Mouse (Mus musculus) ES-E14 (cell line): Measurements from ENCODE around the gene Cpvl. TPM values are rescaled to one million over a fixed set of nuclear protein-coding genes. Genes with fewer than 3 reads are reported as not detected.

ENCODE experiments used
- DNase-seq: peaks from one replicate; pipeline ENCODE4 v3.0.0-alpha.2; 2013; ENCODE audit warnings: low read depth, low spot score
- H3K27ac ChIP-seq: 2 replicates; pipeline ENCODE4 v1.5.1; 2012; ENCODE audit warnings: low read depth, mild to moderate bottlenecking, low read length, moderate library complexity, mixed read lengths; ENCODE audit not compliant: poor library complexity, insufficient read depth, severe bottlenecking
- H3K36me3 ChIP-seq: 2 replicates; pipeline ENCODE4 v1.6.1; 2012; ENCODE audit warnings: mild to moderate bottlenecking, low read length, moderate library complexity, mixed read lengths; ENCODE audit not compliant: control insufficient read depth, poor library complexity, insufficient read depth, severe bottlenecking
- H3K4me1 ChIP-seq, 2 experiments: fragments of 150-350 bp in 1 of 2; sonication (generic) in 1 of 2; 2 replicates each; pipeline ENCODE4 v1.6.1; 2012; ENCODE audit warnings: low read length in 2 of 2, mild to moderate bottlenecking in 1 of 2, mixed read lengths in 1 of 2; ENCODE audit not compliant: control insufficient read depth in 2 of 2, insufficient read depth in 2 of 2, poor library complexity in 1 of 2
- H3K4me3 ChIP-seq, 2 experiments: fragments of 150-350 bp in 1 of 2; sonication (generic) in 1 of 2; 2 replicates each; pipeline ENCODE4 v1.5.1; 2012; ENCODE audit warnings: low read length in 2 of 2, low read depth in 1 of 2, mild to moderate bottlenecking in 1 of 2, mixed read lengths in 1 of 2; ENCODE audit not compliant: insufficient read depth in 1 of 2, poor library complexity in 1 of 2, severe bottlenecking in 1 of 2
- H3K9ac ChIP-seq: 2 replicates; pipeline ENCODE4 v1.6.1; 2012; ENCODE audit warnings: low read depth, mild to moderate bottlenecking, low read length, mixed read lengths; ENCODE audit not compliant: poor library complexity, insufficient read depth, severe bottlenecking
- H3K9me3 ChIP-seq: fragments of 150-350 bp; sonication (generic); 2 replicates; pipeline ENCODE4 v1.6.1; 2012; ENCODE audit warnings: low read depth, mild to moderate bottlenecking, low read length; ENCODE audit not compliant: control insufficient read depth, insufficient read depth
- CHD2 ChIP-seq: IDR thresholded peaks from 2 replicates; pipeline ENCODE4 v1.6.1; 2014; ENCODE audit warnings: mild to moderate bottlenecking, low read depth, low read length, inconsistent platforms
- HCFC1 ChIP-seq: IDR thresholded peaks from 2 replicates; pipeline ENCODE4 v1.6.1; 2012; ENCODE audit warnings: low read length, inconsistent platforms, borderline replicate concordance; ENCODE audit not compliant: insufficient read depth
- MAFK ChIP-seq: IDR thresholded peaks from 2 replicates; pipeline ENCODE4 v1.6.1; 2014; ENCODE audit warnings: mild to moderate bottlenecking, low read depth, low read length, inconsistent platforms; ENCODE audit not compliant: insufficient read depth
- ZC3H11A ChIP-seq: IDR thresholded peaks from 2 replicates; pipeline ENCODE4 v1.6.1; 2012; ENCODE audit warnings: low read depth, mild to moderate bottlenecking, inconsistent platforms, low read length, borderline replicate concordance
- ZNF384 ChIP-seq: IDR thresholded peaks from 2 replicates; pipeline ENCODE4 v1.6.1; 2012; ENCODE audit warnings: low read depth, low read length, inconsistent platforms
- in situ Hi-C, 2 experiments: fragments of 600-800 bp; cut with MboI; formaldehyde crosslinking; loops; one replicate each; pipeline ENCODE4 v1.15.1; 2025; ENCODE audit warnings: low sequenced_read_pairs in 2 of 2, inconsistent platforms in 1 of 2; ENCODE audit not compliant: unreplicated experiment in 2 of 2
- total RNA-seq: library from RNA; depleted of rRNA; stranded (reverse); fragments of 300-350 nt; gene quantifications from 2 replicates; pipeline ENCODE4 v1.2.3, GENCODE M21; 2012

Gene Cpvl
- total RNA-seq, 1 experiment = 0.40 TPM

DNA sequence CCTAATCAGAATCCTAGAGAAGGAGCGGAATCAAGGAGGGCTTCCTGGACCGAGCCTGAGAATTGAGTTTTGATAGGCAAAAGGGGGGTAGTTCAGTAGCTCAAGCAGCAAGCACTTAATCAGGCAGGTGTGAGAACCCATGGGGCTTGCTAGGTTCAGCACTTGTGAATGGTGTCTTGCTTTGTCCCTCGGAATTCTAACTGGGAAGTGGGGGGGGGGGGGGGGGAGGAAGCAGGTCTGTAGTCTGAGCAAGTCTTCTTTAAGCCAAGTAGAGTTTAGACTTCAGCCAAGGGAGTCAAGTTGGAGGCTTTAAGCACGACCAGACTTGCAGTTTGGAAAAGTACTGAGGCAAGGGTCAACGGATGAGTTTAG is 97.2 kb downstream of the Cpvl start:
- TF ChIP-seq ZNF384 = no peak
- no peak for TF ChIP-seq CHD2
- TF ChIP-seq HCFC1 = no peak
- TF ChIP-seq ZC3H11A = no peak
- TF ChIP-seq MAFK = no peak
- Histone ChIP-seq H3K9ac (no peak overlapping the region), H3K9me3 (no peaks in the 10 kb centered on the region), H3K4me3 (0 out of 4 replicates have a peak overlapping the region, but pooled peaks of 1 of the 2 experiments have one; percentile 20), H3K36me3 (no peaks in the 10 kb centered on the region), H3K27ac (no peak overlapping the region), H3K4me1 (peaks cover 6 to 7% of the 10 kb centered on the region in 2 experiments; a peak in 2 of 4 replicates)
- no peak for DNase-seq
- in situ Hi-C loops = no loop called here

DNA sequence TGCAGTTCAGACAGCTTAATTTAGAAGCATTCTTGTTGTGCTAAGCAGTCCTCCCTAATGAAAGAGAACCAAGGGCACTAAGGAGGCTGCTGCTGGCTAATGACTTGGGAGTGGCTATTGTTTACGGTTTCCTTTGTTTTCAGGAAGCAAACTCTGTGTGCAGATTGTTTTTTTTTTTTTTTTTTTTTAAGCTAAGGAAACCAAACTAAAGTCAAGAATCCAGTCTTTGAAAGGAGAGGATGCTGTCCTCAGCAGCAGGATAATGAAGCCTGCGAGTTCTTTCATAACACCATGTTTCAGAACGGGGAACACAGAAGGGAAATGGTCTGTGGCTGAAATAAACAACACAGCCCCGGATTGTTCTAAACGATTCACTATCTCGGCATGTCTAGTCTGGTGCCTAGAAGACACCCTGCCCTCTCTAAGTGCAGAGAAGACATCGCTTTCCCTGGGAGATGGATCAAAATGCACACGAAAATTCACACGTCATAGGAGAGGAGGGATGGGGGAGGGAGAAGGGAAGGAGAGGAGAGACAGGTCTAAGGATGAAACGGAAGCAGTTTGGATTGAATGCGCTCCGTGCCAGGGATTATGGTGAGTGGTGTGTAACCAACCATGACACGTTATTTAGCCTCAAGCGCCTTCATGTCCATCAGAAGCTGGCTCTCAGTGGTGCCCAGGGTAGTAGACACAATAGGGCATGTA is 97.8 kb downstream of the Cpvl start:
- DNase-seq = peak; percentile 24
- Histone ChIP-seq H3K4me3 (0 out of 4 replicates have a peak overlapping the region, but pooled peaks of 1 of the 2 experiments have one; percentile 20), H3K9ac (no peak overlapping the region), H3K4me1 (peaks cover 6 to 7% of the 10 kb centered on the region in 2 experiments; a peak in 2 of 4 replicates), H3K36me3 (no peaks in the 10 kb centered on the region), H3K27ac (no peak overlapping the region), H3K9me3 (no peaks in the 10 kb centered on the region)
- in situ Hi-C loops = no loop called here
- TF ChIP-seq MAFK (no peak), ZNF384 (peak; percentile 89), CHD2 (no peak)

DNA sequence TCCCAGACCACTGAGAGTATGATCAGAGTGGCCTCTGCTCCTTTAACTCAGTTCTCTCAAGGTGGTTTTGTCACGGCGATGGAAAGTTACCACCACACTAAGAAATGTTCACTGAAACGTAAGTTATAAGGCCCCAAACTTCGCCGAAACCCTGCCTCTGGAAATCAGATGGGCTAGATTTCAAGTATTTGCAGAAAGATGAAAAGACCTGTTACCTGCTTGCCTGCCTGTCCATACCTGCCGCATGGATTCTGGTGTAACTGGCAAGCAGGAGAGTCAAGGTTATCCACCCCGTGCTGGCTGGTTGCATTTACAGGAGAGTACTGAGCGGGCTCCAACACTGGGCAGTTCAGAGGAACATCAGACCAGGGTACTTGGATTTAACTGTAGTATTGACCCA is 98.9 kb downstream of the Cpvl start:
- Histone ChIP-seq H3K4me1 (peaks cover 6 to 7% of the 10 kb centered on the region in 2 experiments; a peak in 2 of 4 replicates), H3K27ac (no peak overlapping the region), H3K9me3 (no peaks in the 10 kb centered on the region), H3K36me3 (no peaks in the 10 kb centered on the region), H3K4me3 (no peak overlapping the region), H3K9ac (no peak overlapping the region)
- in situ Hi-C loops = no loop called here
- no peak for DNase-seq
- TF ChIP-seq HCFC1 (no peak), CHD2 (no peak), ZC3H11A (no peak), MAFK (no peak), ZNF384 (no peak)

DNA sequence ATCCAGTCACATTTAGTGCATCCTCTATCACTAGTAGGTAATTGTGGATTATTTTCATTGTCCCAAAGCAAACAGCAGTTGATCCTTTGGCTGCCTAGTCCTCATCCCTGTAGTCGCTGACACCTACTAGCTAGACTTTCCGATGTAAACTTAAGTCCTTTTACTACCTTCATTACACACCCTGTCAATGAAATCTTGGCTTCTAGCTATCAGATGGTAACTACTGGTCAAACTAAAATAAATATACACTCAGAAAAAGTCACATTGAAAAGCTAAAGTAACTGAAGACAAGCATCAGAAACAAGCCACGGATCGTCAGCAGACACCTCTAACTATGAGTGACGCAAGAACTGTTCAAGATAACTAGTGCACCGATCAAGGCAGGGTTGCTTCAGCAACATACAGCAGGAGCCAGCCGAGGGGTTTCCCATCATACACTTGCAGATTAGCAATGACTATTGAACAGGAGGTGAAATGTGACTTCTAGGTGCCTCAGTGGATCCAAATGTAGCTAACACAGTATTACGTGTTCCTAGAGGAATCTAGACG is 103.5 kb downstream of the Cpvl start:
- no peak overlapping the region for H3K4me3 ChIP-seq
- H3K27ac ChIP-seq = no peak overlapping the region
- H3K9me3 ChIP-seq = no peaks in the 10 kb centered on the region
- no peak for TF ChIP-seq MAFK
- no peak for TF ChIP-seq CHD2
- no peak for TF ChIP-seq HCFC1
- TF ChIP-seq ZC3H11A = no peak
- no peak for TF ChIP-seq ZNF384
- in situ Hi-C loops = no loop called here
- H3K4me1 ChIP-seq = no peaks in the 10 kb centered on the region; a peak in 1 of 4 replicates
- H3K9ac ChIP-seq = no peak overlapping the region
- no peak for DNase-seq
- no peaks in the 10 kb centered on the region for H3K36me3 ChIP-seq
